Mouse (Mus musculus) heart, adult 2 months (tissue): Measurements from ENCODE around the gene Cdh3. TPM values are rescaled to one million over a fixed set of nuclear protein-coding genes. Genes with fewer than 3 reads are reported as not detected.

ENCODE experiments used
- DNase-seq, 2 experiments: peaks; one replicate each; pipeline ENCODE4 v3.0.0; 2021
- H3K27ac ChIP-seq: fragments of 200-600 bp; 2 replicates; pipeline ENCODE4 v1.8.1; 2022
- H3K27me3 ChIP-seq: fragments of 200-500 bp; 2 replicates; pipeline ENCODE4 v1.6.1; 2012; ENCODE audit warnings: mild to moderate bottlenecking, low read length, inconsistent platforms, mixed read lengths; ENCODE audit not compliant: control insufficient read depth, insufficient read depth
- H3K36me3 ChIP-seq: fragments of 200-500 bp; 2 replicates; pipeline ENCODE4 v1.6.1; 2012; ENCODE audit warnings: low read length, inconsistent platforms; ENCODE audit not compliant: control insufficient read depth, insufficient read depth
- H3K4me1 ChIP-seq: fragments of 200-500 bp; 2 replicates; pipeline ENCODE4 v1.6.1; 2011; ENCODE audit warnings: low read length; ENCODE audit not compliant: control insufficient read depth, insufficient read depth
- H3K4me3 ChIP-seq: fragments of 200-600 bp; 2 replicates; pipeline ENCODE4 v1.8.1; 2022
- H3K79me2 ChIP-seq: fragments of 200-500 bp; replicated peaks from 2 replicates; pipeline ENCODE4 v1.6.1; 2012; ENCODE audit warnings: mild to moderate bottlenecking, inconsistent platforms, low read length, moderate library complexity, mixed read lengths; ENCODE audit not compliant: control insufficient read depth, insufficient read depth
- H3K9ac ChIP-seq: fragments of 200-500 bp; 2 replicates; pipeline ENCODE4 v1.6.1; 2012; ENCODE audit warnings: low read depth, mild to moderate bottlenecking, control low read depth, inconsistent platforms, low read length, mixed read lengths
- CTCF ChIP-seq: fragments of 200-600 bp; IDR thresholded peaks from 2 replicates; pipeline ENCODE4 v1.8.1; 2022; ENCODE audit warnings: antibody characterized with exemption, mild to moderate bottlenecking, moderate library complexity
- EP300 ChIP-seq: fragments of 200-500 bp; IDR thresholded peaks from 2 replicates; pipeline ENCODE4 v1.6.1; 2011; ENCODE audit warnings: low read depth, low read length, control low read depth; ENCODE audit not compliant: insufficient read depth
- POLR2A ChIP-seq: fragments of 200-500 bp; IDR thresholded peaks from 2 replicates; pipeline ENCODE4 v1.6.1; 2011; ENCODE audit warnings: mild to moderate bottlenecking, low read depth, low read length, control low read depth; ENCODE audit not compliant: insufficient read depth
- WGBS: fragments of 180-500 bp; shearing (Covaris S2); methylation state at CpG from one replicate; pipeline ENCODE4 v1.1.7; 2018; 5-methylcytosine and 5-hydroxymethylcytosine counted together
- intact Hi-C: fragments of 180-260 bp; cut with DNase I; formaldehyde crosslinking; loops from one replicate; pipeline ENCODE4 v1.15.1; 2025
- polyA plus RNA-seq: library from polyadenylated mRNA; depleted of rRNA; stranded (reverse); fragments of >200 nt; gene quantifications from 2 replicates; pipeline ENCODE4 v1.2.3, GENCODE M21; 2012
- total RNA-seq, 2 experiments: library from RNA; stranded (reverse); gene quantifications; 2 replicates each; pipeline ENCODE4 v1.2.3; 2021

Cdh3 gene
- total and polyA plus RNA-seq, 3 experiments, result 0.91 to 1.4 (median 1.1) TPM

- no peaks in the 10 kb centered on the region for H3K4me1 ChIP-seq
Measured at GRCm38 (mm10) chr8:106530566-106530965, 19.9 kb downstream of the Cdh3 start.

GRCm38 (mm10) chr8:106533709-106534108 is 23.0 kb downstream of the Cdh3 start:
- Histone ChIP-seq H3K27me3 (no peaks in the 10 kb centered on the region), H3K36me3 (no peaks in the 10 kb centered on the region), H3K4me1 (no peaks in the 10 kb centered on the region), H3K79me2 (no peaks in the 10 kb centered on the region), H3K27ac (no peak overlapping the region), H3K9ac (no peak overlapping the region), H3K4me3 (no peak overlapping the region)
- no peak for DNase-seq
- intact Hi-C loops, result loop anchor here (2.0 kb wide), 1 partner anchor 101 kb away; no protein-coding TSS in a partner anchor
- TF ChIP-seq POLR2A (no peak), EP300 (no peak), CTCF (no peak)
- 63% methylated on average over 7 of the region's 7 CpGs for WGBS

More at GRCm38 (mm10) chr8:106530566-106530965, 19.9 kb downstream of the Cdh3 start:
- H3K4me3 ChIP-seq, result no peak overlapping the region
- no peaks in the 10 kb centered on the region for H3K79me2 ChIP-seq
- no peak overlapping the region for H3K9ac ChIP-seq
- 65% methylated on average over 4 of the region's 4 CpGs for WGBS
- no peaks in the 10 kb centered on the region for H3K36me3 ChIP-seq
- H3K27ac ChIP-seq, result no peak overlapping the region
- intact Hi-C loops, result no loop called here
- H3K27me3 ChIP-seq, result no peaks in the 10 kb centered on the region
- no peak for TF ChIP-seq EP300
- peak; percentile 63 for TF ChIP-seq CTCF
- TF ChIP-seq POLR2A, result no peak
- DNase-seq, result no peak

GRCm38 (mm10) chr8:106534449-106534848 is 23.8 kb downstream of the Cdh3 start:
- 36% methylated on average over 6 of the region's 6 CpGs for WGBS
- DNase-seq, result peak; percentile 19 to 29
- intact Hi-C loops, result loop anchor here (2.0 kb wide), 1 partner anchor 102 kb away; no protein-coding TSS in a partner anchor
- no peaks in the 10 kb centered on the region for H3K36me3 ChIP-seq
- H3K27me3 ChIP-seq, result no peaks in the 10 kb centered on the region
- H3K4me3 ChIP-seq, result no peak overlapping the region
- no peak overlapping the region for H3K27ac ChIP-seq
- H3K79me2 ChIP-seq, result no peaks in the 10 kb centered on the region
- no peaks in the 10 kb centered on the region for H3K4me1 ChIP-seq
- TF ChIP-seq EP300 (no peak), CTCF (peak; percentile 87), POLR2A (no peak)
- H3K9ac ChIP-seq, result no peak overlapping the region

GRCm38 (mm10) chr8:106535448-106535847 is 24.8 kb downstream of the Cdh3 start:
- H3K4me1 ChIP-seq, result no peaks in the 10 kb centered on the region
- no peaks in the 10 kb centered on the region for H3K79me2 ChIP-seq
- intact Hi-C loops, result loop anchor here (2.0 kb wide), 1 partner anchor 103 kb away; no protein-coding TSS in a partner anchor
- H3K4me3 ChIP-seq, result no peak overlapping the region
- DNase-seq, result no peak
- no peak overlapping the region for H3K9ac ChIP-seq
- no peaks in the 10 kb centered on the region for H3K27me3 ChIP-seq
- 73% methylated on average over 4 of the region's 4 CpGs for WGBS
- H3K36me3 ChIP-seq, result no peaks in the 10 kb centered on the region
- TF ChIP-seq EP300, result no peak
- TF ChIP-seq CTCF, result peak; percentile 46
- H3K27ac ChIP-seq, result no peak overlapping the region

GRCm38 (mm10) chr8:106539193-106539592 is 28.5 kb downstream of the Cdh3 start:
- no peak overlapping the region for H3K4me3 ChIP-seq
- H3K79me2 ChIP-seq, result no peaks in the 10 kb centered on the region
- no peak overlapping the region for H3K27ac ChIP-seq
- 56% methylated on average over 5 of the region's 5 CpGs for WGBS
- H3K9ac ChIP-seq, result no peak overlapping the region
- no peaks in the 10 kb centered on the region for H3K4me1 ChIP-seq
- TF ChIP-seq EP300, result no peak
- TF ChIP-seq POLR2A, result no peak
- TF ChIP-seq CTCF, result no peak
- DNase-seq, result no peak
- intact Hi-C loops, result no loop called here
- H3K36me3 ChIP-seq, result no peaks in the 10 kb centered on the region
- no peaks in the 10 kb centered on the region for H3K27me3 ChIP-seq

GRCm38 (mm10) chr8:106541002-106541401 is 30.3 kb downstream of the Cdh3 start:
- intact Hi-C loops, result no loop called here
- Histone ChIP-seq H3K79me2 (no peaks in the 10 kb centered on the region), H3K27me3 (no peaks in the 10 kb centered on the region), H3K36me3 (no peaks in the 10 kb centered on the region), H3K27ac (no peak overlapping the region), H3K9ac (no peak overlapping the region), H3K4me3 (no peak overlapping the region), H3K4me1 (no peaks in the 10 kb centered on the region)
- DNase-seq, result no peak
- no peak for TF ChIP-seq POLR2A
- WGBS, result 76% methylated on average over 11 of the region's 11 CpGs
